Mouse (Mus musculus) retina, embryonic 14.5 days (tissue): ENCODE measurements around the gene Rabgap1l.

ENCODE experiments used
- DNase-seq: peaks from one replicate; pipeline ENCODE4 v3.0.0-alpha.2; 2015; ENCODE audit warnings: low spot score

The Rabgap1l gene

GRCm38 (mm10) chr1:160594576-160594975 is 198.4 kb downstream of the Rabgap1l start:
- DNase-seq = peak; percentile 21

GRCm38 (mm10) chr1:160594066-160594465 is 198.9 kb downstream of the Rabgap1l start:
- no peak for DNase-seq

GRCm38 (mm10) chr1:160588911-160589590 is 204.0 kb downstream of the Rabgap1l start:
- no peak for DNase-seq

GRCm38 (mm10) chr1:160579309-160580233 is 213.4 kb downstream of the Rabgap1l start:
- no peak for DNase-seq

GRCm38 (mm10) chr1:160576124-160576523 is 216.9 kb downstream of the Rabgap1l start:
- DNase-seq = no peak

GRCm38 (mm10) chr1:160574039-160574438 is 219.0 kb downstream of the Rabgap1l start:
- no peak for DNase-seq

GRCm38 (mm10) chr1:160566458-160566857 is 226.6 kb downstream of the Rabgap1l start:
- DNase-seq = no peak

GRCm38 (mm10) chr1:160561381-160561780 is 231.6 kb downstream of the Rabgap1l start:
- peak; percentile 57 for DNase-seq

- DNase-seq = no peak
Observed at GRCm38 (mm10) chr1:160550636-160551035, 242.4 kb downstream of the Rabgap1l start.

- peak; percentile 29 for DNase-seq
Observed at GRCm38 (mm10) chr1:160547934-160548876, 244.8 kb downstream of the Rabgap1l start.

- no peak for DNase-seq
Observed at GRCm38 (mm10) chr1:160535649-160536048, 257.4 kb downstream of the Rabgap1l start.

- DNase-seq = peak; percentile 57
Observed at GRCm38 (mm10) chr1:160534571-160535335, 258.3 kb downstream of the Rabgap1l start.

- peak; percentile 60 for DNase-seq
Observed at GRCm38 (mm10) chr1:160533209-160533820, 259.7 kb downstream of the Rabgap1l start.

- peak; percentile 30 for DNase-seq
Observed at GRCm38 (mm10) chr1:160531402-160531801, 261.6 kb downstream of the Rabgap1l start.

- no peak for DNase-seq
Observed at GRCm38 (mm10) chr1:160521918-160522317, 271.1 kb downstream of the Rabgap1l start.

- DNase-seq = no peak
Observed at GRCm38 (mm10) chr1:160520665-160521064, 272.3 kb downstream of the Rabgap1l start.

GRCm38 (mm10) chr1:160519896-160520465 is 273.0 kb downstream of the Rabgap1l start:
- DNase-seq = no peak

GRCm38 (mm10) chr1:160518552-160518951 is 274.5 kb downstream of the Rabgap1l start:
- no peak for DNase-seq

- DNase-seq = no peak
Observed at GRCm38 (mm10) chr1:160507766-160508165, 285.2 kb downstream of the Rabgap1l start.

GRCm38 (mm10) chr1:160496906-160497577 is 296.0 kb downstream of the Rabgap1l start:
- DNase-seq = no peak
